Mouse (Mus musculus) adrenal gland, postnatal 4 days (tissue): ENCODE data around the gene Cirbp. TPM values are rescaled to one million over a fixed set of nuclear protein-coding genes. Genes with fewer than 3 reads are reported as not detected.
"Not testable (repeated sequence)": the region's sequence is repeated elsewhere in the genome, so short reads cannot be mapped to it uniquely, and the experiment has no call there.

ENCODE experiments used
- DNase-seq, 2 experiments: peaks; one replicate each; pipeline ENCODE4 v3.0.0; 2021 to 2022; ENCODE audit warnings: low spot score in 2 of 2, mixed read lengths in 2 of 2
- total RNA-seq, 2 experiments: library from RNA; stranded (reverse); gene quantifications; 2 replicates each; pipeline ENCODE4 v1.2.3; 2021

Gene Cirbp
- total RNA-seq, 2 experiments from 2014 or later: 296 to 322 TPM

DNA sequence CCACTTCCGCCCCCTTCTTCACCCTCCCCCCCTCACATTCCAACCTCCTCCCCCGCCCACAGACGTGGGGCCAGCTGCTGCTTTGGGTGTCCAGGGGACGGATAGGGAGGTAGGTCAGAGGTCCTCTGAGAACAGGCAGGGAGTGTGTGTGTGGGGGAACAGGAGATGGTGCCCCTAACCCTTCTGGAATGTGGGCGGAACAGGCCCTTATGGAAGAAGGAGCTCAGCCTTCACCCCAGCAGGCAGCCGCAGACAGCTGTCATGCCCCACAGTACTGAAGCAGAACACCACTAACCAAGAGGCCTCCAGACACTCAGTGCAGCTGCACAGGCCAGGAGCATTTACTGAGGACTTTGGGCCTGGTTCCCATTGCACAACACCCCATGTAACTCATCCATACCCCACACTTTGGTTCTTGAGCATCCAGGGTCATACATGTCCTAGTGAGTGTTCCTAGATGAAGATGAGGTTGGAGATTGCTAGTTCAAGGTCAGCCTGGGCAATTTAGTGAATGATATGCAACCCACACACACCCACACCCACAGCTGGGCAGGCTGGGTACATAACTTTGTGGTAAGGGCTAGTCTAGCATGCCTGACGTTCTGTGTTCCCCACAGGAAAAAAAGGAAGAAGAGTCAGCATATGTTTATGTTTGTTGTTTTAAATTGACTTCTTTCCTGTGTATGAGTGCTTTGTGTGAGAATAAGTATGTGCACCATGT, 4.1 kb upstream of the Cirbp start:
- DNase-seq: no peak

DNA sequence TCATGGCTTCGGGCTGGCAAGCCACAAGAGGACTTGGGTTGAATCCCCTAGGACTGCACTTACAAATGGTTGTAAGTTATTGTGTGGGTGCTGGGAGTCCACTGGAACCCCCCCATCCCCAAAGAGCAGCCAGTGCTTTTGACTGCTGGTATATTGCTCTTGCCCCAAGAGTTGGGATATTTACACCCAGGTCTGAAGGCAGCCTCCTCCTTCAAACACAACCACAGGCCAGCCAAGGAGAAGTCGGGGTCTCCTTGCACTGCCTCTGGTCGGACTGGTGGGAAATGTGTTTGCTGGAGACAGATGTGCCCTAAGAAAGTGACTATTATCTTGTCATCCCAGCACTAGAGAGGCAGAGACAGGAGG, 3.6 kb upstream of the Cirbp start:
- no peak for DNase-seq

DNA sequence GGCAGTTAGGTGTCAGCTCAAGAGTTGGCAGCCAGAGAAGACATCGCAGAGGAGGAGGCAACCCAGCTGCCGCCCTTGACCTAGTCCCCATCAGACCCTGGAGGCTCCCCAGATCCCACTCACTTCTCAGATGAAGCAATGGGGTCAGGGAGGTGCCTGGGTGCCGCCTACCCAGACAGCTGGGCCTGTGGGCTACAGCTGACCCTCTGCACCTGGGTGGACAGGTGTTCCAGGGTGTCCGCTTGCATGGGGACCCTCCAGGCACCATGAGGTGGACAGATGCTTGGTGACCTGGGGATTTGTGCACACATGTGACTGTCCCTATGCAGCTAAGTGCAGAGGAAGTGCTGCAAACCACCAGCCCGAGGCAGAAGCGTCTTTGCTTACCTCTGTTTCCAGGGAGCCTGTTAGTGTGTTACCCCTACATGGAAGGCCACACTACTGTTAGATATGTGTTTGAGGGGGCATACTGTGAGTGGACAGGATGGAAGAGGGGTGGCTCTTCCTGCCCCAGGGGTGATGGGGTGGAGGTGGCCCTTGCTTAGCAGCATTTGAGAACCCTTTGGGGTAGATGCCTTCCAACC, 3.0 kb upstream of the Cirbp start:
- no peak for DNase-seq

DNA sequence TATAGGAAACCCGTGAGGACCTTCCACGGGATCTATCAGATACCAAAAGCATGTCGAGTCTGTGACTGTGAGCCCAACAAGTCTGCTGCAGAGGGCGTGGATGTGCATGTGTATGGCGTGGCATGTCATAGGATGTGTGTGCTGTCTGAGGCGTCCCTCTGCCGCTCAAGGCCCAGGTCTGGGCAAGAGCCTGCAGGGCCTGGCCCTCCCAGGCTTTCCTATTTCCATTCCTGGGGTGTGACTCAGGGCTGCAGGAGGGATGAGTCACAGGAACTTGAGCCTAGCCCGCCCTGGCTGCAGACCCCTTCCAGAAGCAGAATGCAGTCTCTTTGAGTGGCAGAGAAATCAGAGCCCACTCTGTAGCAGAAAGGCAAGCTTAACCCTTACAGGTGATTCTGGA, 2.1 kb upstream of the Cirbp start:
- no peak for DNase-seq

DNA sequence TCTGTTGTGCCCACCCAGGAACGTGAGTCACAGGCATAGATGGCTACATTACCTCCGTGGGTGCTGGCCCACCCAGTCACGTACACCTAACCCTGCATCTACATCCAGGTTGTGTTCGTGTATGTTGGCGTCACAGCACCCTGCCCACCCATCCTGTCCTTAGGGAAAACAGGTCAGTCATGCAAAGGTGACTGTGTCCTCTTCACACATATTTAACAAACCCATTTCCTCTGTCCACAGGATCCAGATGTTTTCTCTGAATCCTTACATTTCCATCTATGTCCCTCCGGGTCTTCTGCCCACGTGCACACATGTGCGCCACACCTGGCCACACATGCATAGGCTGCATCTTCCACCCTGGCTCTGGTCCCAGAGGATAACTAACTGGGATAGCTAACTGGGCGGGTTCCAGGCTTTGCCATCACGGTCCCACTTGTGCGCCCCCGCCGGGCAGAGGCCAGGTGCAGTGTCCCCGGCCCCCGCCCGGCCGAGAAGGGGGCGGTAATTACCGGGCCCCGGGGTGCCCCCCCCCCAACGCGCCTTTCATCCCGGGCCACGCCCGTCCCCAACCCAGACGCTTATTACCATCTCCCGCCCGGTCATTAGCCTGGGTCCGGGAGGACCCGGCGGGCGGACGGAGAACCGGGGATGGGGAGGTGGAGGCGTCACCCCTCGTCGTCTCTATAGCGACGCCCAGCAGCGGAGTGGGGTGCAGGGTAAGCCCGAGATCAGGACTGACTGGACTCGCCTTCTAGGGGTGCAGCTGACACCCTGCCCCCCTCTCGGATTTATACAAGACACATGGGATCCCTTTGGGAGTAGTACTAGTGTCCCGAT, 1.4 kb upstream of the Cirbp start:
- no peak for DNase-seq

DNA sequence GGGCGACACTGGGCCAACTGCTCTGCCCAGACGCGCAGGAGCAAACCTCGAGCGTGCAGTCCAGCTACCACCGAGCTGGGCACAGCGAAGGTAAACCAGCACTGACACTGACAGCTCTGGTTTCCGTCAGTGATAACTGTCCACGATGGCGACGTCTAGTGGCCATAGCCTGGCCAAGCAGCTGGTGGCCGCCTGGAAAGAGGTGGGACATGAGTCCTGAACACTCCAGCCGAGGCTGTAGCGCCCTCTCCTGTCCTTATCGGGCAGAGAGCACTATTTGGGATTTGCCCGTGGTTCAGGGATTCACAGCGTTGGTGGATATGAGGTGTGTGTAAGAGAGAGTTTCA, 814 bp upstream of the Cirbp start:
- peak; percentile 86 to 94 for DNase-seq

DNA sequence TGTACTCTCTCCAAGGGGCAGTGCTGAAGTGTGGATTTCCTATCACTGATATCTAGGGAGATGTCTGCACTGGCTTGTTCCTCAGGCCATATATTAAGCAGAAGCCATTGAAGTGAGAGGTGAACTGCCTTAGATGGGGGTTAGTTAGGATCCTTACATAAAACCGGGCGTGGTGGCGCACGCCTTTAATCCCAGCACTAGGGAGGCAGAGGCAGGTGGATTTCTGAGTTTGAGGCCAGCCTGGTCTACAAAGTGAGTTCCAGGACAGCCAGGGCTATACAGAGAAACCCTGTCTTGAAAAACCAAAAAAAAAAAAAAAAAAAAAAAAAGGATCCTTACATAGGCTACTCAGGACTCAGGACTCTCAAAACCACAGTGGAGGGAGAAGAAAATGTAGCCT, 351 bp downstream of the Cirbp start:
- DNase-seq: not testable (repeated sequence)

DNA sequence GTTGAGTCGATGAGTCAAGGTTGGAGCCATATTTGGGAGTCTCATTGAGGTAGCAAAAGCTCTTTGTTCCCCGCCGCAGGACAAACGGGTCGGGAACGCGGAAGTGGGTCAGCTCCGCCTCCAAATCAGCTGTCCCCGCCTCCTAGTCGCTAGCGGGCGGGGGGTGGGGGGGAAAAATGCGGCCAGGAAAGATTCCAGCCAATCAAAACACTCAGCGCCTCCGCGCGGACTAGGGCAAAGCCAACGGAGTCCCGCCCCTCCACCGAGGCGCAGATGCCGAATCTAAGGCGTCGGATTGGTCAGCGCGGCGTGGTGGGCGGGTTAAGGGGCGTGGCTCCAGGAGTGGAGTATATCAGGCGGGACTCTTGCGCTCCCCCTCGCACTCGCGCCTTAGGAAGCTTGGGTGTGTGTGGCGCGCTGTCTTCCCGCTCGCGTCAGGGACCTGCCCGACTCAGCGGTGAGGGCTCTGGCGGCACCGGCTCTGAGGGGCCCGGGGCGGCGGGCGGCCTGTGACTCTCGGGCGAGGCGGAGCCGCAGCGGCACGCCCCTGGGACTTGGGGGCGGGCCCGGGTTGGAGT, 1.8 kb downstream of the Cirbp start:
- DNase-seq: peak; percentile 97 to 98

DNA sequence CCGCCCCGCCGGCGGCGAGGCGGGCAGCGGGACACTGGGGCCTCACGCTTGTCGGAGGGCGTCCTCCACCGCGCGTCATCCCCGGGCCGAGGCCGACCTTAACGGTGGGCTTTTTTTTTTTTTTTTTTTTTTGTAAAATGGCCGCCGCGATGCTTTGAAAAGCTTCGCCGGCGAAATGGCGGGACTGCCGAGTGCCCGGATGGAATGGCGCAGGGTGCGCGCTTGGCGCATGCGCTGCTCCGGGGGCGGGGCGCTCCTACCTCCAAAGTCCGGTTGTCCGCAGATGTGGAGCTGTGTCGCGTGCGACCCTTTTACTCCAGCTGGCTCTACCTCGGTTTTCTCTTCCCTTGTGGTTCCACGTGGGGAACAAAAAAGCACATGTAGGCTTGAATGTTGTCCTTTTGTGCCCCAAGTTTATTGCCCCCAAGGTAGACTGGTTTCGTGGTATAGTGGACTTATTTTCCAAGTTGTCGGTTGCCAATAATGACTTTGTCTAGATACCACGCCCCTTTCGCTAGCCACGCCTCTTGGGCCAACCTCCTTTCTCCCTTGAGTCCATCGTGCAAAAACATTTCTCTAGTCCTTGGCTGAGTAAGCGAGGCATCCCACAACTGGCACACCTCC, 2.4 kb downstream of the Cirbp start:
- DNase-seq: peak; percentile 88 to 95

DNA sequence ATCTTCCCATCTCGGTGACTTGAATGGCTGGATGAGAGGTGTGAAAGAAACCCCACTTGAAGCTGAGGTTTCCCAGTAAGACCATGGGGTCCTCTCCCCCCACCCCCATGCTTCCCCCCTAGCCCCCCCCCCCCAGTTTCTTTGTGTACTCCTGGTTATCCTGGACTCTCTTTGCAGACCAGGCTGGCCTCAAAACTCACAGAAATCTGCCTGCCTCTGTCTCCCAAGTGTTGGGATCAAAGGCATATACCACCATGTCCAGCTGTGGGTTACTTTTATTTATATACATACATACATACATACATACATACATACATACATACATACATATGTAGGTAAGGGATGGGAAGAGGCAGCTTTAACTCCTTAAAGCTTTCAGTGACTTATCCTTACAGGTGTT, 3.3 kb downstream of the Cirbp start:
- DNase-seq: no peak

DNA sequence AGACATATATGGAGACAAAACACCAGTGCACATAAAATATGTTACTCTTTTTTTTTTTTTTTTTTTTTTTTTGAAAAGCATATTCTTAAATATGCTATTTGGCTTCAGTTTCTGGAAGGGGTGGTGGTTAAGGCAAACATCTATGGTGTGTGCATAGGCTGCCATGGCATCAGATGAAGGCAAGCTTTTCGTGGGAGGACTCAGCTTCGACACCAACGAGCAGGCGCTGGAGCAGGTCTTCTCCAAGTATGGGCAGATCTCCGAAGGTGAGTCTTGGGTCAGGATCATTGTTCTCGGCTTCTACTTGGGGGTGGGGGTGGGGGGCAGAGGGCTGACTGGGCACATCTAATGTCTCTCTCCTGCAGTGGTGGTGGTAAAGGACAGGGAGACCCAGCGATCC, 3.9 kb downstream of the Cirbp start:
- DNase-seq: no peak

DNA sequence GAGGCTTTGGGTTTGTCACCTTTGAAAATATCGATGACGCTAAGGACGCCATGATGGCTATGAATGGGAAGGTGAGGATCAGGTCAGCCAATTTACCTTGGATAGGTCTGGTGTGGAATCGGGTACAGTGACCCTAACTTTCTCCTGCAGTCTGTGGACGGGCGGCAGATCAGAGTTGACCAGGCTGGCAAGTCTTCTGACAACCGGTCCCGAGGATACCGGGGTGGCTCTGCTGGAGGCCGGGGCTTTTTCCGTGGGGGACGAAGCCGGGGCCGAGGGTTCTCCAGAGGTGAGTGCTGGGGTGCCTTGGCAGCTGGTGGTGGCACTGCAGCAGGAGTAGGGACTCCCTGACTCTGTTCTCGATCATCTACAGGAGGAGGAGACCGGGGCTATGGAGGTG, 4.3 kb downstream of the Cirbp start:
- no peak for DNase-seq

DNA sequence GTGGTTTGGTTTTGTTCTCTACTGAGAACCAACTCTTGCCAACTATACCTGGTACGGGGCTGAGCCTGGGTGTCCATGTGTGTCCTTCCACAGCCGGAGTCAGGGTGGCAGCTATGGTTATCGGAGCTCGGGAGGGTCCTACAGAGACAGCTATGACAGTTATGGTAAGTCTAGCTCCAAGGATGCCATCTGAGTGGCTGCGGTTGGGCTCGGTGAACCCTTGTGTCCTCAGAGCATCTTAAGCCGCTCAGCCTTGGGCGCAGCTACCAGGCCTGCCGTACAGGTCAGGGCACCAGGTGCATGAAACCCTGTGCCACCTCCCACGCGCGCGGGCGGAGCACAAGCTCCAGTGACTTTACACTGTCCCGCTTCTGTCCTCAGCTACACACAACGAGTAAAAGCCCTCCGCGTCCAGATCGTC, 4.8 kb downstream of the Cirbp start:
- no peak for DNase-seq

DNA sequence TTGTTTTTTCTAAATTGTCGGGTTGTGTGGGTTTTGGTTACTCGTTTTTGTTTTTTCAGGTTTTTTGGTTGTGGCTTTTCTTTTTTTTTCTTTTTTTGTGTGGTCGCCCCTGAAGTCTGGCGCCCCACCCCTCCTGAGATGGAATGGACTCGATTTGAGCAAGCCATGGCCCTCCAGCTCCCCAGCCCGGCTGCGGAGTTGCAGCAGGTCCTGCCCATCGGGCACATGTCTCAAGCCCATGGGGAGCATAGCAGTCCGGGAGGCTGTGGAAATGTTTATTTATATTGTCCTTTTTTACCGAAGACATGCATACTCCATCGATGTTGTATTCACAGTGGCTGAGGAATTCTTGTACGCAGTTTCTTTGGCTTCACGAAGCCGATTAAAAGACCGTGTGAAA, 5.5 kb downstream of the Cirbp start:
- no peak for DNase-seq

DNA sequence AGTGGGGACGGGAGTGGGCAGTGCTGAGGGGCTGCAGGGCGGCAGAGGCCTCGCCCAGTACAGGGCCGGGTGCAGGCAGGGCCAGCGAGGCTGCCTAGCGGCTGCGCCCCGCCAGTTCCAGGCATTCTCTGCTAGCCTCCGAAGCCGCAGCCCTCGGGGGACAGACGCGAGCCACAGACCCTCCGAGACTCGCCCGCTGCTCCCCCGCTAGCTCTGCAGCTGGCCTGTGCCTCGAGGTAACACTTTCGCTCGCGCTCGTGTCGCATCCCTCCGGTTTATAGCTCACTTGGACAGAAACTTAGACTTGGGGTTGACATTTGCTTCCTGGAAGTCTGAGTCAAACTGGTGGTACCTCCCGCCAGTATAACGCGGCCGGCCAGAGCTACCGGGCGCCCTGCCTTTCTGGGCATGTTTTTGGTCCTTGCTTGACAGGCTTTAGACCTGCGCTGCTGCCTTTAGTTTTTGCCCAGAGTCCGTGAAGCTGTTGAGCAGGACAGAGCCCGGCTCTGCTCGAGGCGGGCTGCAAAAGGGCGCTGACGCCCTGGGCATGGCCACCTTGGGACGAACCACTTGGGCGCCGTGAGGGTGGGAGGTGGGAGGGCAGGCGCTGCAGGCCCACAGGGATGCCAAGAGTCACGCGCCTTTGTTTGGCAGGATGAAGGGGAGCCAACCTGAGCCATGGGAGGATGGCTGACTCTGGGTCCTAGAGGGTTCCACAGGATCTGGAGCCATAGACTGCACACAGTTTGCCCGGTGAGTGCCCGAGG, 6.2 kb downstream of the Cirbp start:
- no peak for DNase-seq

DNA sequence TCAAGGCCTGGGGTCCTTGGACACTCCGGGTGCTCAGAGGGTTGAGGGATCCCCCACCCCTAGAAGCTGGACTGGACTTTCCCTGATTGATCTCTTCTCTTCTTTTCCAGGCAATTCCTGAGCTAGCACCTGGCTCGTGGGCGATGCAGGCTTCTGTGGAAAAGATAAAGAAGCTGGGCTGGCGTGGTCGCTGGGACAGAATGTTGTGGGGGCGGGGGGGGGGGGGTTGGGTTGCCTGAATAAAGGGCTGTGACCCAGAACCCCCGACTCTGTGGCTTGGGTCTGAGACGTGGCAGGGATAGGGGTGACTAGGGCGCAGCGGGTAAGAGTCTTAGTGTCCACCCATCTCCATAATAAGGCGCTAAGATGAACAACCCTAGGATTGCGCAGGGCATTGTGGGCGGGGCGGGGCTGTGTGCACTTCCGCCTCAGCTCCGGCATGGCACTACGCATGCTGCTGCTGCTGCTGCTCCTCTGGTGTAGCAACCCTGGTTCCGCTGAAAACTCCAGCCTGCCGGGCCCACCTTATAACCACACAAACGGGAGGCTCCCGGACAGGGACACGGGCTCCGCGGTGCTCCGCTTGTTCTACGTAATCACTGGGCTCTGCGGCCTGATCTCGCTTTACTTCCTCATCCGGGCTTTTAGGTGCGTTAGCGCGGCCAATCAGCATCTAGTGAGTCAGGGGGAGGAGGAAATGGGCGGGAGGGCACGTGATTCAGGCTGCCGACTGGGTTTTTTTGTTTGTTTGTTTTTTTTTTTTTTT, 6.9 kb downstream of the Cirbp start, which contains the start of gene 1600002K03Rik:
1600002K03Rik (plus strand) TSS at position 418 of the 766 bp plus-strand sequence.
- DNase-seq: peak in 1 of 2 experiments; percentile 85

DNA sequence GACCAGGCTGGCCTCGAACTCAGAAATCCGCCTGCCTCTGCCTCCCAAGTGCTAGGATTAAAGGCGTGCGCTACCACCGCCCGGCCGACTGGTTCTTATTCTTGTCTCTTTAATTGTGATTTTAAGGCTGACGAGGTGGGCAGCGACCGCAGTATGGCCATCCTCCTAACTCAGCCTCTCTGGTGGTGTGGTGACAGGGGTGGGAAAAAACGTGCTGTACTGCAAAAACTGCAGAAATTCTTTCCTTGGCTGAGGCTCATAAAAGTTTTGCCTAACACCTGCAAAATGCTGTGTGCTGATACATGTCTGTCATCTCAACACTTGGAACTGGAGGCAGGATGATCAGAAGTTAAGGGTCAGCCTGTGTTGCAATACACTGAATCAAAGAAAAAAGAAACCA, 7.6 kb downstream of the Cirbp start:
- no peak for DNase-seq

DNA sequence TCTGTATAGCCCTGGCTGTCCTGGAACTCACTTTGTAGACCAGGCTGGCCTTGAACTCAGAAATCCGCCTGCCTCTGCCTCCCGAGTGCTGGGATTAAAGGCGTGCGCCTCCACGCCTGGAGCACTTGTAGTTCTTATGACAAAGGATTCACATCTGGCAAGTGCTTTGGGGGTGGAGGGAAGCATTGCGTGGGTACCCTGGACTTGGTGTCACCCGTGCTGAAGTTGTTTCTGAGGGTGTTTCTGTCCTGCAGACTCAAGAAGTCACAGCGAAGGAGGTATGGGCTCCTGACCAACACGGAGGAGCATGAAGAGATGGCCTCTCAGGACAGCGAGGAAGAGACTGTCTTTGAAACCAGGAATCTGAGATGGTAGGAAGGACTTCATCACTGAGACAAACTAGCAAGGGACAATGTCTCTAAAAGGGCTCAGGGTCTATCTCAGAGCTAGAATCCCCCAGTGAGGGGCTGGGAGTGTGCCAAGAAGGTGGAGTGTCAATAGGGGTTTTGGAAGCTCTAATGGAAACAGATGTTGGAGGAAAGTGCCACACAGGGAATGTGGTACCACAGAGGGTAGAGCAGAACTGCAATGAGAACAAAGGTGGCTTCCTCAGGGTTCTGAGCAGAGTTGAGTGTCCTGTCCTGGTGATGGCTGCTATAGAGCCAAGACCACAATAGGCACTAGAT, 8.3 kb downstream of the Cirbp start:
- DNase-seq: no peak

DNA sequence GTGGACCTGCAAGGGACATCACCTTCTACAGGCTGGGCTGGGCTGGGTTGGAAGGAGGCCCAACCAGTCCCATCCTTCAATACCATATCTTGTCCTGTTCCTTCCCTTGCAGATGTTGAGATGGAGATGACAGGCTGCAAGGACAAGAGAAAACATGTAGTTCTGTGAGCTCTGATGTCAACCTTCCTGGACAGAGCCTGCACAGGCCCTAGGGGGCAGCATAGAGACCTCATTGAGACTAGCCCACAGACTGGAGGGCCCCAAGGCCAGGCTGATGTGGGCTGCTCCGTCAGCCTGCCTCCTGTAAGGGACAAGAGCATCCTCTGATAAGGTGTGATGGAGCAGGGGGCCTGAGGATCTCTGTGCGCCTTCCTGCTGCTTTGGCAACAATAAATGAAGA, 8.9 kb downstream of the Cirbp start:
- DNase-seq: no peak
